Mouse (Mus musculus): ENCODE results near the gene Calcb. TPM values are rescaled to one million over a fixed set of nuclear protein-coding genes. Genes with fewer than 3 reads are reported as not detected.
A peak's percentile ranks its signal among the peaks of the same experiment; 100 is the strongest.

Calcb gene
- polyA plus RNA-seq, 1 experiment from 2014 or later: 12.9 TPM

DNA sequence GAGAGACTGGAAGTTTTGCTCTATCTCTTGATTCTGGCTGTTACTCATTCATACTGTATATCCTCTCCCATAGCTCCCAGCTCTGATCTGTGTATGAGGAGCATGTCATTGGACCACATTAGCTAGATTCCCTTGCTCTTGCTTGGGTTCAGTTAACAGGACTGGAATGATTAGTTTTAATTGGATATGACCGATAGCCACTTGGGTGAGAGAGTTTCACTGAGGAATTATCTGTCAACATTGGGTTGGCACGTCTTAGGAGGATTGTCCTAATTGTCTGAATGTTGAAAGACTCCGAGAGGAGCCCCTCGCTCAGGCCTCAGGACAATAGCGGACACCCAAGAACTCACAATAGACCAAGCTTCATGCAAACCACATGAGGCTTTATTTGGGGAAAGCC is 17.8 kb downstream of the Calcb start:
- Histone ChIP-seq H3K4me2 (replicated peaks; ENCODE audit: low read depth) (no peak overlapping the region), H3K9me3 (ENCODE audit: control insufficient read depth) (no peaks in the 10 kb centered on the region), H3K27ac (ENCODE audit: low read depth, low read length) (no peak overlapping the region), H3K9ac (ENCODE audit: low read depth, low read length) (no peak overlapping the region), H3K27me3 (replicated peaks; ENCODE audit: control insufficient read depth, insufficient read depth, low read length) (no peaks in the 10 kb centered on the region), H3K36me3 (ENCODE audit: control insufficient read depth, insufficient read depth) (no peaks in the 10 kb centered on the region), H3K4me1 (replicated peaks; ENCODE audit: control insufficient read depth, insufficient read depth, low read length) (no peaks in the 10 kb centered on the region; the same call in 1 of the 2 replicates), H3K4me3 (ENCODE audit: low read depth, low read length) (no peak overlapping the region)
- no peak for ATAC-seq
- TF ChIP-seq CTCF (IDR thresholded peaks at IDR 0.05; ENCODE audit: low read depth): no peak
- 82% methylated on average over 5 of the region's 5 CpGs for WGBS

- no peak overlapping the region for H3K9ac ChIP-seq (ENCODE audit: low read depth, low read length)
- no peak overlapping the region for H3K27ac ChIP-seq (ENCODE audit: low read depth, low read length)
- H3K4me1 ChIP-seq (replicated peaks; ENCODE audit: control insufficient read depth, insufficient read depth, low read length): no peaks in the 10 kb centered on the region; the same call in 1 of the 2 replicates
- no peak overlapping the region for H3K4me2 ChIP-seq (replicated peaks; ENCODE audit: low read depth)
- ATAC-seq: no peak
- H3K9me3 ChIP-seq (ENCODE audit: control insufficient read depth): no peaks in the 10 kb centered on the region
- H3K36me3 ChIP-seq (ENCODE audit: control insufficient read depth, insufficient read depth): no peaks in the 10 kb centered on the region
- no peaks in the 10 kb centered on the region for H3K27me3 ChIP-seq (replicated peaks; ENCODE audit: control insufficient read depth, insufficient read depth, low read length)
- TF ChIP-seq CTCF (IDR thresholded peaks at IDR 0.05; ENCODE audit: low read depth): no peak
- H3K4me3 ChIP-seq (ENCODE audit: low read depth, low read length): no peak overlapping the region
Measured at GRCm38 (mm10) chr7:114738166-114738565, 19.7 kb downstream of the Calcb start.

- Histone ChIP-seq H3K9ac (ENCODE audit: low read depth, low read length) (no peak overlapping the region), H3K4me3 (ENCODE audit: low read depth, low read length) (no peak overlapping the region), H3K36me3 (ENCODE audit: control insufficient read depth, insufficient read depth) (no peaks in the 10 kb centered on the region), H3K27ac (ENCODE audit: low read depth, low read length) (no peak overlapping the region), H3K4me2 (replicated peaks; ENCODE audit: low read depth) (no peak overlapping the region), H3K4me1 (replicated peaks; ENCODE audit: control insufficient read depth, insufficient read depth, low read length) (0 out of 2 replicates have a peak, but pooled peaks cover 2% of the 10 kb centered on the region), H3K9me3 (ENCODE audit: control insufficient read depth) (no peaks in the 10 kb centered on the region), H3K27me3 (replicated peaks; ENCODE audit: control insufficient read depth, insufficient read depth, low read length) (no peaks in the 10 kb centered on the region)
- TF ChIP-seq CTCF (IDR thresholded peaks at IDR 0.05; ENCODE audit: low read depth): peak; percentile 57
- 60% methylated on average over 6 of the region's 6 CpGs for WGBS
- ATAC-seq: no peak
Measured at GRCm38 (mm10) chr7:114740360-114741165, 22.1 kb downstream of the Calcb start.

- Histone ChIP-seq H3K27ac (ENCODE audit: low read depth, low read length) (no peak within 1 kb of the TSS), H3K36me3 (ENCODE audit: control insufficient read depth, insufficient read depth) (no peaks in the 10 kb centered on the region), H3K27me3 (replicated peaks; ENCODE audit: control insufficient read depth, insufficient read depth, low read length) (no peaks in the 10 kb centered on the region), H3K9me3 (ENCODE audit: control insufficient read depth) (no peaks in the 10 kb centered on the region), H3K4me3 (ENCODE audit: low read depth, low read length) (no peak within 1 kb of the TSS), H3K9ac (ENCODE audit: low read depth, low read length) (no peak within 1 kb of the TSS), H3K4me2 (replicated peaks; ENCODE audit: low read depth) (no peak within 1 kb of the TSS), H3K4me1 (replicated peaks; ENCODE audit: control insufficient read depth, insufficient read depth, low read length) (0 out of 2 replicates have a peak, but pooled peaks cover 4% of the 10 kb centered on the region)
- no peak for ATAC-seq
- TF ChIP-seq CTCF (IDR thresholded peaks at IDR 0.05; ENCODE audit: low read depth): no peak
- WGBS: 67% methylated on average over 5 of the region's 5 CpGs
Measured at GRCm38 (mm10) chr7:114743022-114743780, 24.8 kb downstream of the Calcb start, which contains the start of gene Insc. Gene Insc, plus strand, starts transcription at chr7:114743694.

- 0 out of 2 replicates have a peak, but pooled peaks cover 4% of the 10 kb centered on the region for H3K4me1 ChIP-seq (replicated peaks; ENCODE audit: control insufficient read depth, insufficient read depth, low read length)
- no peak overlapping the region for H3K4me3 ChIP-seq (ENCODE audit: low read depth, low read length)
- H3K4me2 ChIP-seq (replicated peaks; ENCODE audit: low read depth): no peak overlapping the region
- peak; percentile 43; the same call in 1 of the 2 replicates for ATAC-seq
- WGBS: 41% methylated on average over 3 of the region's 3 CpGs
- no peak overlapping the region for H3K9ac ChIP-seq (ENCODE audit: low read depth, low read length)
- no peak for TF ChIP-seq CTCF (IDR thresholded peaks at IDR 0.05; ENCODE audit: low read depth)
- H3K36me3 ChIP-seq (ENCODE audit: control insufficient read depth, insufficient read depth): no peaks in the 10 kb centered on the region
- H3K27ac ChIP-seq (ENCODE audit: low read depth, low read length): no peak overlapping the region
- H3K9me3 ChIP-seq (ENCODE audit: control insufficient read depth): no peaks in the 10 kb centered on the region
- no peaks in the 10 kb centered on the region for H3K27me3 ChIP-seq (replicated peaks; ENCODE audit: control insufficient read depth, insufficient read depth, low read length)
Measured at GRCm38 (mm10) chr7:114744639-114745245, 26.3 kb downstream of the Calcb start.

Data from intestine, postnatal 0 days (tissue).